Mouse (Mus musculus): ENCODE data around the gene Olfr221.

Olfr221 gene

GRCm38 (mm10) chr14:52016625-52017405 lies 25.4 kb downstream of the Olfr221 start:
- Histone ChIP-seq H3K36me3 (ENCODE audit: insufficient read depth, low read length) (peaks cover 41% of the 10 kb centered on the region), H3K4me3 (replicated peaks; ENCODE audit: low read length) (peak overlapping the region; percentile 90), H3K9me3 (ENCODE audit: low read length) (no peaks in the 10 kb centered on the region), H3K27me3 (ENCODE audit: insufficient read depth, low read length) (no peaks in the 10 kb centered on the region), H3K4me1 (replicated peaks; ENCODE audit: low read depth, low read length) (peaks cover 68% of the 10 kb centered on the region)
- no peak for TF ChIP-seq NANOG (IDR thresholded peaks at IDR 0.05; ENCODE audit: borderline replicate concordance, low read length)
- TF ChIP-seq CTCF (conservative IDR thresholded peaks at IDR 0.05; ENCODE audit: low read length), result no peak
- TF ChIP-seq POU5F1 (IDR thresholded peaks at IDR 0.05; ENCODE audit: borderline replicate concordance, low read length), result no peak

- no peaks in the 10 kb centered on the region for H3K27me3 ChIP-seq (ENCODE audit: insufficient read depth, low read length)
- TF ChIP-seq CTCF (conservative IDR thresholded peaks at IDR 0.05; ENCODE audit: low read length), result no peak
- no peak for TF ChIP-seq POU5F1 (IDR thresholded peaks at IDR 0.05; ENCODE audit: borderline replicate concordance, low read length)
- TF ChIP-seq NANOG (IDR thresholded peaks at IDR 0.05; ENCODE audit: borderline replicate concordance, low read length), result no peak
- H3K36me3 ChIP-seq (ENCODE audit: insufficient read depth, low read length), result peaks cover 41% of the 10 kb centered on the region
- peaks cover 71% of the 10 kb centered on the region for H3K4me1 ChIP-seq (replicated peaks; ENCODE audit: low read depth, low read length)
- H3K4me3 ChIP-seq (replicated peaks; ENCODE audit: low read length), result peak within 1 kb of the TSS; percentile 90
- no peaks in the 10 kb centered on the region for H3K9me3 ChIP-seq (ENCODE audit: low read length)
Observed at GRCm38 (mm10) chr14:52015445-52016100, 26.7 kb downstream of the Olfr221 start, which contains the start of gene Tmem253. TSS of gene Tmem253 (plus strand) at chr14:52015658.

- Histone ChIP-seq H3K4me3 (replicated peaks; ENCODE audit: low read length) (peak overlapping the region; percentile 90), H3K27me3 (ENCODE audit: insufficient read depth, low read length) (no peaks in the 10 kb centered on the region), H3K4me1 (replicated peaks; ENCODE audit: low read depth, low read length) (peaks cover 76% of the 10 kb centered on the region), H3K36me3 (ENCODE audit: insufficient read depth, low read length) (peaks cover 41% of the 10 kb centered on the region), H3K9me3 (ENCODE audit: low read length) (no peaks in the 10 kb centered on the region)
- TF ChIP-seq CTCF (conservative IDR thresholded peaks at IDR 0.05; ENCODE audit: low read length) (no peak), POU5F1 (IDR thresholded peaks at IDR 0.05; ENCODE audit: borderline replicate concordance, low read length) (no peak), NANOG (IDR thresholded peaks at IDR 0.05; ENCODE audit: borderline replicate concordance, low read length) (no peak)
Observed at GRCm38 (mm10) chr14:52014761-52015311, 27.4 kb downstream of the Olfr221 start.

- no peaks in the 10 kb centered on the region for H3K9me3 ChIP-seq (ENCODE audit: low read length)
- peaks cover 47% of the 10 kb centered on the region for H3K36me3 ChIP-seq (ENCODE audit: insufficient read depth, low read length)
- peaks cover 81% of the 10 kb centered on the region for H3K4me1 ChIP-seq (replicated peaks; ENCODE audit: low read depth, low read length)
- H3K4me3 ChIP-seq (replicated peaks; ENCODE audit: low read length), result peak overlapping the region; percentile 75
- no peak for TF ChIP-seq CTCF (conservative IDR thresholded peaks at IDR 0.05; ENCODE audit: low read length)
- TF ChIP-seq POU5F1 (IDR thresholded peaks at IDR 0.05; ENCODE audit: borderline replicate concordance, low read length), result no peak
- TF ChIP-seq NANOG (IDR thresholded peaks at IDR 0.05; ENCODE audit: borderline replicate concordance, low read length), result no peak
- H3K27me3 ChIP-seq (ENCODE audit: insufficient read depth, low read length), result no peaks in the 10 kb centered on the region
Observed at GRCm38 (mm10) chr14:52014271-52014760, 27.9 kb downstream of the Olfr221 start.

GRCm38 (mm10) chr14:52013771-52014219 lies 28.5 kb downstream of the Olfr221 start:
- TF ChIP-seq CTCF (conservative IDR thresholded peaks at IDR 0.05; ENCODE audit: low read length) (no peak), NANOG (IDR thresholded peaks at IDR 0.05; ENCODE audit: borderline replicate concordance, low read length) (no peak), POU5F1 (IDR thresholded peaks at IDR 0.05; ENCODE audit: borderline replicate concordance, low read length) (no peak)
- peaks cover 50% of the 10 kb centered on the region for H3K36me3 ChIP-seq (ENCODE audit: insufficient read depth, low read length)
- H3K27me3 ChIP-seq (ENCODE audit: insufficient read depth, low read length), result no peaks in the 10 kb centered on the region
- peak overlapping the region; percentile 75 for H3K4me3 ChIP-seq (replicated peaks; ENCODE audit: low read length)
- no peaks in the 10 kb centered on the region for H3K9me3 ChIP-seq (ENCODE audit: low read length)
- peaks cover 81% of the 10 kb centered on the region for H3K4me1 ChIP-seq (replicated peaks; ENCODE audit: low read depth, low read length)

GRCm38 (mm10) chr14:52013021-52013610 lies 29.1 kb downstream of the Olfr221 start:
- Histone ChIP-seq H3K4me3 (replicated peaks; ENCODE audit: low read length) (peak overlapping the region; percentile 75), H3K9me3 (ENCODE audit: low read length) (no peaks in the 10 kb centered on the region), H3K36me3 (ENCODE audit: insufficient read depth, low read length) (peaks cover 50% of the 10 kb centered on the region), H3K4me1 (replicated peaks; ENCODE audit: low read depth, low read length) (peaks cover 80% of the 10 kb centered on the region), H3K27me3 (ENCODE audit: insufficient read depth, low read length) (no peaks in the 10 kb centered on the region)
- TF ChIP-seq POU5F1 (IDR thresholded peaks at IDR 0.05; ENCODE audit: borderline replicate concordance, low read length) (no peak), CTCF (conservative IDR thresholded peaks at IDR 0.05; ENCODE audit: low read length) (no peak), NANOG (IDR thresholded peaks at IDR 0.05; ENCODE audit: borderline replicate concordance, low read length) (no peak)

GRCm38 (mm10) chr14:52012553-52012952 lies 29.7 kb downstream of the Olfr221 start:
- peaks cover 76% of the 10 kb centered on the region for H3K4me1 ChIP-seq (replicated peaks; ENCODE audit: low read depth, low read length)
- H3K9me3 ChIP-seq (ENCODE audit: low read length), result no peaks in the 10 kb centered on the region
- H3K4me3 ChIP-seq (replicated peaks; ENCODE audit: low read length), result peak overlapping the region; percentile 75; the same call in 1 of the 2 replicates
- no peak for TF ChIP-seq POU5F1 (IDR thresholded peaks at IDR 0.05; ENCODE audit: borderline replicate concordance, low read length)
- no peak for TF ChIP-seq CTCF (conservative IDR thresholded peaks at IDR 0.05; ENCODE audit: low read length)
- no peak for TF ChIP-seq NANOG (IDR thresholded peaks at IDR 0.05; ENCODE audit: borderline replicate concordance, low read length)
- peaks cover 46% of the 10 kb centered on the region for H3K36me3 ChIP-seq (ENCODE audit: insufficient read depth, low read length)
- no peaks in the 10 kb centered on the region for H3K27me3 ChIP-seq (ENCODE audit: insufficient read depth, low read length)

GRCm38 (mm10) chr14:52012085-52012484 lies 30.2 kb downstream of the Olfr221 start:
- peak overlapping the region; percentile 75; the same call in 1 of the 2 replicates for H3K4me3 ChIP-seq (replicated peaks; ENCODE audit: low read length)
- no peaks in the 10 kb centered on the region for H3K9me3 ChIP-seq (ENCODE audit: low read length)
- TF ChIP-seq POU5F1 (IDR thresholded peaks at IDR 0.05; ENCODE audit: borderline replicate concordance, low read length) (no peak), CTCF (conservative IDR thresholded peaks at IDR 0.05; ENCODE audit: low read length) (no peak), NANOG (IDR thresholded peaks at IDR 0.05; ENCODE audit: borderline replicate concordance, low read length) (no peak)
- peaks cover 76% of the 10 kb centered on the region for H3K4me1 ChIP-seq (replicated peaks; ENCODE audit: low read depth, low read length)
- peaks cover 48% of the 10 kb centered on the region for H3K36me3 ChIP-seq (ENCODE audit: insufficient read depth, low read length)
- H3K27me3 ChIP-seq (ENCODE audit: insufficient read depth, low read length), result no peaks in the 10 kb centered on the region
